Mouse (Mus musculus): ENCODE measurements around the gene Catsperg1. TPM values are rescaled to one million over a fixed set of nuclear protein-coding genes. Genes with fewer than 3 reads are reported as not detected.

Catsperg1 gene
- total and polyA plus RNA-seq, 2 experiments from 2014 or later, result 0.14 to 1.2 TPM

DNA sequence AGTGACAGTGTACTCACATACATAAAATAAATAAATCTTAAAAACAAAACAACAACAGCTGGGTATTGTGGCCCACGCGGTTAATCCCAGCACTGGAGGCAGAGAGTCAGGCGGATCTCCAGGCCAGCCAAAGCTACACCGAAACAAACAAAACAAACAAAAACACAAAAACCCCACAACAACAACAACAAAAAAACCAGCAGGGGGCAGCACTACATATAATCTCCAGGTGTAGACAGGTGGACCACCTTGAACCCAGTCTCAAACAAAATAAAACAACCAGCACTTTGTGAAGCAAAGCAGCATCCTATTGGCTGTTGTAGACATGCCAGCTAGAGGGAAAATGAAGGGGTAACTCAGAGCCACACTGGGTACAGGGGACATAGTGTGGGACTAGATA is 35.7 kb downstream of the Catsperg1 start:
- H3K4me1 ChIP-seq (ENCODE audit: control insufficient read depth, insufficient read depth), result peaks cover 14% of the 10 kb centered on the region
- H3K4me2 ChIP-seq (ENCODE audit: low read depth, low read length), result no peak overlapping the region
- no peak for TF ChIP-seq EP300 (IDR thresholded peaks at IDR 0.05; ENCODE audit: low read depth)
- TF ChIP-seq CTCF (IDR thresholded peaks at IDR 0.05; ENCODE audit: low read depth), result no peak
- no peak overlapping the region for H3K4me3 ChIP-seq (ENCODE audit: low read depth, low read length)
- DNase-seq (ENCODE audit: low spot score) (no peak), ATAC-seq (ENCODE audit: insufficient read depth, low read depth) (no peak)
- peaks cover 41% of the 10 kb centered on the region for H3K36me3 ChIP-seq (replicated peaks; ENCODE audit: control insufficient read depth, insufficient read depth, low read length)
- no peak overlapping the region for H3K27ac ChIP-seq (ENCODE audit: low read depth)
- H3K27me3 ChIP-seq (ENCODE audit: control insufficient read depth, insufficient read depth, low read length), result 0 out of 2 replicates have a peak, but pooled peaks cover 5% of the 10 kb centered on the region
- H3K9ac ChIP-seq (replicated peaks; ENCODE audit: low read depth, low read length), result no peak overlapping the region
- no peaks in the 10 kb centered on the region for H3K9me3 ChIP-seq (replicated peaks; ENCODE audit: control insufficient read depth, low read length)
- WGBS, result 88% methylated on average over 4 of the region's 4 CpGs

DNA sequence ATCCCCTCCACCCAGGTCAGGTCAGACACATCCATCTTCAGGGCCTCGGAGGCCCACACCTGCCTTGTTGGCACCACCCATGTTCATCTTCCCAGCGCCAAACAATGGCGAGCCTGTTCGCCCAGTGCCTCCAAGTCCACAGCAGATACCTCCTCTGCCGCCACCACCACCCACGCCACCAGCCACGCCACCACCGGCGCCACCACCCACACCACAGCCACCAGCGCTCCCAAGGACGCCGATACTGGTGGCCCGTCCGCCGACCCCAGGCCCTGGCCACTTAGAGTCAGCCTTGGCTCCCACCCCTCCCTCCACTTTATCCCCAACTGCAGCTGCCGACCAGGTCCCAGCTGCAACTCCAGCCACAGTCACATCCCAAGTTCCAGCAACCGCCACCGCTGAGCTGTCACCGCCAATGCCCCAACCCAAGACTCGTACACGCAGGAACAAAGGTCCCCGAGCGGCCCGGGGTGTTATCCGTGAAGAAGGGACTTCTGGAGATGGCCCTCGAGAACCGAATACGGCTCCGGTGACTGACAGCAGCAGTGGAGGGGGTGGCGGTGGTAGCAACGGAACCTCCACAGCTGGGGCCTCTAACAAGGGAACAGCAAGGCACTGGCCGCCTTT is 41.3 kb downstream of the Catsperg1 start:
- Histone ChIP-seq H3K27me3 (ENCODE audit: control insufficient read depth, insufficient read depth, low read length) (peaks cover 46% of the 10 kb centered on the region), H3K27ac (ENCODE audit: low read depth) (no peak overlapping the region), H3K4me2 (ENCODE audit: low read depth, low read length) (no peak overlapping the region), H3K9me3 (replicated peaks; ENCODE audit: control insufficient read depth, low read length) (no peaks in the 10 kb centered on the region), H3K36me3 (replicated peaks; ENCODE audit: control insufficient read depth, insufficient read depth, low read length) (peaks cover 41% of the 10 kb centered on the region), H3K4me3 (ENCODE audit: low read depth, low read length) (no peak overlapping the region), H3K9ac (replicated peaks; ENCODE audit: low read depth, low read length) (no peak overlapping the region), H3K4me1 (ENCODE audit: control insufficient read depth, insufficient read depth) (peaks cover 16% of the 10 kb centered on the region)
- ATAC-seq (ENCODE audit: insufficient read depth, low read depth) (no peak), DNase-seq (ENCODE audit: low spot score) (no peak)
- WGBS, result 49% methylated on average over 31 of the region's 32 CpGs
- TF ChIP-seq EP300 (IDR thresholded peaks at IDR 0.05; ENCODE audit: low read depth) (no peak), CTCF (IDR thresholded peaks at IDR 0.05; ENCODE audit: low read depth) (no peak)

DNA sequence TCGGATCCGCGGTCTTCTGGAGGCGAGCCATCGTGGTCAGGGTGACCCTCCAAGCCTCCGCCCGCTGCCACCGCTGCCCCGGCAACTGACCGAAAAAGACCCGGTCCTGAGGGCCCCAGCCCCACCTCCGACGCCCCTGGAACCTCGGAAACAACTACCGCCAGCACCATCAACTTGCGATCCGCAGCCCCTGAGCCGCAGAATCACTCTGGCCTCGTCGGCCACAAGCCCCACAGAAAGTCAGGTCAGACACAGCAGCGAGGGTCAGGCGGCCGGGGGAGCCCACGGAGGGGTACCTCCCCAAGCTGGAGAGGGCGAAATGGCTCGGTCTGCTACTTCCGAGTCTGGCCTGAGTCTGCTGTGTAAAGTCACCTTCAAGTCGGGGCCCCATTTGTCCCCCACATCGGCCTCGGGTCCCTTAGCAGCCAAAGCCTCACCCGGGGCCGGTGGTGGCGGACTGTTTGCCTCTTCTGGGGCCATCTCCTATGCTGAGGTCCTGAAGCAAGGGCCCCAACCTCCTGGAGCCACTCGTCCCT is 42.2 kb downstream of the Catsperg1 start:
- peak overlapping the region; percentile 66 for H3K4me2 ChIP-seq (ENCODE audit: low read depth, low read length)
- no peak overlapping the region for H3K27ac ChIP-seq (ENCODE audit: low read depth)
- ATAC-seq (ENCODE audit: insufficient read depth, low read depth), result no peak
- no peak for TF ChIP-seq EP300 (IDR thresholded peaks at IDR 0.05; ENCODE audit: low read depth)
- TF ChIP-seq CTCF (IDR thresholded peaks at IDR 0.05; ENCODE audit: low read depth), result no peak
- WGBS, result 9% methylated on average over 34 of the region's 34 CpGs
- H3K36me3 ChIP-seq (replicated peaks; ENCODE audit: control insufficient read depth, insufficient read depth, low read length), result peaks cover 34% of the 10 kb centered on the region
- H3K9me3 ChIP-seq (replicated peaks; ENCODE audit: control insufficient read depth, low read length), result no peaks in the 10 kb centered on the region
- DNase-seq (ENCODE audit: low spot score), result no peak
- peaks cover 50% of the 10 kb centered on the region for H3K27me3 ChIP-seq (ENCODE audit: control insufficient read depth, insufficient read depth, low read length)
- H3K4me3 ChIP-seq (ENCODE audit: low read depth, low read length), result peak overlapping the region; percentile 59
- H3K9ac ChIP-seq (replicated peaks; ENCODE audit: low read depth, low read length), result peak overlapping the region; percentile 15; the same call in 1 of the 2 replicates
- peaks cover 16% of the 10 kb centered on the region for H3K4me1 ChIP-seq (ENCODE audit: control insufficient read depth, insufficient read depth)

DNA sequence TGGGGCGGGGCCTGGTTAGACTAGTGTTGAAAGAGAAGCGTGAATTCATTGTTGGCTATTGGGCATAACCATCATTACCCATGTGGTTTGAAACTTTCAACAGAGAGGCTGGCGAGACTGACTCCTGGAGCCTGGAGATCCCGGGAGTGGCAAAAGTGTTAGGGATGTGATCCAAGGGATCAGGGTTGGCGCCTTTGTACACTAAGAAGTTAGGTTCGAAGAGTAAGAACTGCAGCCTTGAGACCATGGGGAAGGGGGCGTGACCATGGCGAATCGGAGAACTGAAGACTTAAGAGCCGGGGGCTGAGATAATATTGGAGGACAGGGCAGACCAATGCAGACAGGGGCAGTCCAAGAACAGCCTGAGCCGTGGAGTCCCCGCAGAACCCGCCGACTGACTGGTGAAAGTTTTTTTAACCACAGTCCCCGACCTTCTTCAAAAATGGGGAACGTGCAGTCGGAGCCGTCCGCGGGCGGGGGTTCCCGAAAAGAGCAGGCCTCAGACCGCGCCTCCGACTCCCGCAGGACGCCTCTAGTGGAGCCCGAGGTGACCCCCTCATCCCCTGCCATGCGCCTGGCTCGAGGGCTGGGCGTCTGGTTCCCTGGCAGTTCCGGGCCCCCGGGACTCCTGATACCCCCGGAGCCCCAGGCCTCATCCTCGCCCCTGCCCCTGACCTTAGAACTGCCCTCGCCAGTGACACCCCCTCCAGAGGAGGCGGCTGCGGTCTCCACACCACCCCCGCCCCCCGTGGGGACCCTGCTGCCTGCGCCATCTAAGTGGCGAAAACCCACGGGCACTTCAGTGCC is 42.9 kb downstream of the Catsperg1 start:
- peaks cover 28% of the 10 kb centered on the region for H3K36me3 ChIP-seq (replicated peaks; ENCODE audit: control insufficient read depth, insufficient read depth, low read length)
- H3K4me1 ChIP-seq (ENCODE audit: control insufficient read depth, insufficient read depth), result peaks cover 16% of the 10 kb centered on the region
- 4% methylated on average over 42 of the region's 43 CpGs for WGBS
- ATAC-seq (ENCODE audit: insufficient read depth, low read depth) (no peak), DNase-seq (ENCODE audit: low spot score) (peak; percentile 25)
- peaks cover 50% of the 10 kb centered on the region for H3K27me3 ChIP-seq (ENCODE audit: control insufficient read depth, insufficient read depth, low read length)
- TF ChIP-seq EP300 (IDR thresholded peaks at IDR 0.05; ENCODE audit: low read depth) (no peak), CTCF (IDR thresholded peaks at IDR 0.05; ENCODE audit: low read depth) (no peak)
- no peaks in the 10 kb centered on the region for H3K9me3 ChIP-seq (replicated peaks; ENCODE audit: control insufficient read depth, low read length)
- no peak overlapping the region for H3K27ac ChIP-seq (ENCODE audit: low read depth)
- 0 out of 2 replicates have a peak overlapping the region, but pooled peaks have one; percentile 15 for H3K9ac ChIP-seq (replicated peaks; ENCODE audit: low read depth, low read length)
- peak overlapping the region; percentile 59 for H3K4me3 ChIP-seq (ENCODE audit: low read depth, low read length)
- H3K4me2 ChIP-seq (ENCODE audit: low read depth, low read length), result peak overlapping the region; percentile 66

DNA sequence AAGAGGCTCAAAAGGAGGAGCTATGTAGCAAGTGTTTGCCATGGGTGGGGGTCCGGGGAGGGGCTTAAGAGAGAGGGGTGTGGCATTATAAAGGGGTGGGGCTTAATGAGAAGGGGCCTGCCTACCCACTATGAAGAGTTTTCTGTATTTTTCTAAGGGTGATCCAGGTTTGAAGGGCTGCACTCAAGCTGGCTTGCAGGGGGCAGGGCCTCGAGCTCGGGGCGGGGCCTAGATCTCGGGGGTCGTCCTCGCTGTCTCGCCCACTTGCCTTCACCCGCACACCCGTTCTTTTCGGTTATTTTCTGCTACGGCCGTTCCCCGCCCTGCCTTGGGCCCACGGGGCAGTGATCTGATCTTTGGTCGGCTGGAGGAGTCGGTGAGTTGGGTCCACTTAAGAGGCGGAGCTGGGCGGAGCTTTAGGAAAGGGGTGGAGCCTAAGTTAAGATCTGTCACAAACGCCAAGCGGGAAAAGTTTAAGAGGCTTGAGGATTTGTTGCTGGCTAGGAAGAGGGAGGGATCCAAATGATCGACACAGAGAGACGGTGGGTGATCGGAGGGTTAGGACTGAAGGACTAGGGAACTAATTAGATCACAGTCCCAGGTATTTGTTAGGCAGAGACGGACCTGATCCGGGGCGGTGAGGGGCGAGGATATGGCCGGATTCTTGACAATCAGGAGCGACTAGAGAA is 43.6 kb downstream of the Catsperg1 start, which contains the start of the genes Ggn and Spred3:
Gene Ggn (plus strand): TSS at position 145 of the 689 bp plus-strand sequence.
Gene Spred3 (minus strand): TSS at position 346 of the 689 bp plus-strand sequence.
- 1% methylated on average over 30 of the region's 30 CpGs for WGBS
- H3K4me2 ChIP-seq (ENCODE audit: low read depth, low read length), result peak within 1 kb of the TSS; percentile 66
- DNase-seq (ENCODE audit: low spot score) (peak; percentile 59), ATAC-seq (ENCODE audit: insufficient read depth, low read depth) (peak; percentile 40)
- no peaks in the 10 kb centered on the region for H3K9me3 ChIP-seq (replicated peaks; ENCODE audit: control insufficient read depth, low read length)
- peaks cover 50% of the 10 kb centered on the region for H3K27me3 ChIP-seq (ENCODE audit: control insufficient read depth, insufficient read depth, low read length)
- peak within 1 kb of the TSS; percentile 59 for H3K4me3 ChIP-seq (ENCODE audit: low read depth, low read length)
- TF ChIP-seq CTCF (IDR thresholded peaks at IDR 0.05; ENCODE audit: low read depth) (no peak), EP300 (IDR thresholded peaks at IDR 0.05; ENCODE audit: low read depth) (no peak)
- peaks cover 20% of the 10 kb centered on the region for H3K36me3 ChIP-seq (replicated peaks; ENCODE audit: control insufficient read depth, insufficient read depth, low read length)
- peaks cover 16% of the 10 kb centered on the region for H3K4me1 ChIP-seq (ENCODE audit: control insufficient read depth, insufficient read depth)
- H3K9ac ChIP-seq (replicated peaks; ENCODE audit: low read depth, low read length), result peak within 1 kb of the TSS; percentile 24
- H3K27ac ChIP-seq (ENCODE audit: low read depth), result peak within 1 kb of the TSS; percentile 46

Measured in heart, postnatal 0 days (tissue).